Mouse (Mus musculus): ENCODE results near the gene Sema3a.
"Not testable (repeated sequence)": the region's sequence is repeated elsewhere in the genome, so short reads cannot be mapped to it uniquely, and the experiment has no call there.

Sema3a gene

GRCm38 (mm10) chr5:13529226-13529625, 404.0 kb downstream of the Sema3a start:
- DNase-seq (ENCODE audit: inconsistent age in 2 of 2, low spot score in 1 of 2): no peak

- peak; percentile 15 to 33 for DNase-seq (ENCODE audit: inconsistent age in 2 of 2, low spot score in 1 of 2)
Measured at GRCm38 (mm10) chr5:13547472-13548209, 422.4 kb downstream of the Sema3a start.

- DNase-seq (ENCODE audit: inconsistent age in 2 of 2, low spot score in 1 of 2): no peak
Measured at GRCm38 (mm10) chr5:13548210-13548554, 423.0 kb downstream of the Sema3a start.

GRCm38 (mm10) chr5:13549080-13549479, 423.9 kb downstream of the Sema3a start:
- DNase-seq (ENCODE audit: inconsistent age in 2 of 2, low spot score in 1 of 2): no peak

GRCm38 (mm10) chr5:13550953-13551352, 425.7 kb downstream of the Sema3a start:
- no peak for DNase-seq (ENCODE audit: inconsistent age in 2 of 2, low spot score in 1 of 2)

- DNase-seq (ENCODE audit: inconsistent age in 2 of 2, low spot score in 1 of 2): no peak
Measured at GRCm38 (mm10) chr5:13557257-13557656, 432.0 kb downstream of the Sema3a start.

- DNase-seq (ENCODE audit: inconsistent age in 2 of 2, low spot score in 1 of 2): no peak
Measured at GRCm38 (mm10) chr5:13573867-13574266, 448.7 kb downstream of the Sema3a start.

- no peak for DNase-seq (ENCODE audit: inconsistent age in 2 of 2, low spot score in 1 of 2)
Measured at GRCm38 (mm10) chr5:13579123-13579522, 453.9 kb downstream of the Sema3a start.

GRCm38 (mm10) chr5:13585559-13586207, 460.5 kb downstream of the Sema3a start:
- no peak for DNase-seq (ENCODE audit: inconsistent age in 2 of 2, low spot score in 1 of 2)

- DNase-seq (ENCODE audit: inconsistent age in 2 of 2, low spot score in 1 of 2): no peak
Measured at GRCm38 (mm10) chr5:13594422-13594821, 469.2 kb downstream of the Sema3a start.

GRCm38 (mm10) chr5:13611631-13612030, 486.4 kb downstream of the Sema3a start:
- no peak for DNase-seq (ENCODE audit: inconsistent age in 2 of 2, low spot score in 1 of 2)

GRCm38 (mm10) chr5:13612088-13612487, 486.9 kb downstream of the Sema3a start:
- no peak for DNase-seq (ENCODE audit: inconsistent age in 2 of 2, low spot score in 1 of 2)

- not testable (repeated sequence) for DNase-seq (ENCODE audit: inconsistent age in 2 of 2, low spot score in 1 of 2)
Measured at GRCm38 (mm10) chr5:13614575-13614974, 489.4 kb downstream of the Sema3a start.

GRCm38 (mm10) chr5:13615907-13616306, 490.7 kb downstream of the Sema3a start:
- DNase-seq (ENCODE audit: inconsistent age in 2 of 2, low spot score in 1 of 2): no peak

GRCm38 (mm10) chr5:13622578-13622977, 497.4 kb downstream of the Sema3a start:
- DNase-seq (ENCODE audit: inconsistent age in 2 of 2, low spot score in 1 of 2): no peak

GRCm38 (mm10) chr5:13624754-13625153, 499.5 kb downstream of the Sema3a start:
- no peak for DNase-seq (ENCODE audit: inconsistent age in 2 of 2, low spot score in 1 of 2)

- DNase-seq (ENCODE audit: inconsistent age in 2 of 2, low spot score in 1 of 2): no peak
Measured at GRCm38 (mm10) chr5:13626093-13626492, 500.9 kb downstream of the Sema3a start.

GRCm38 (mm10) chr5:13628606-13629311, 503.5 kb downstream of the Sema3a start:
- peak; percentile 60 to 93 for DNase-seq (ENCODE audit: inconsistent age in 2 of 2, low spot score in 1 of 2)

GRCm38 (mm10) chr5:13629916-13630315, 504.7 kb downstream of the Sema3a start:
- peak in 1 of 2 experiments; percentile 20 for DNase-seq (ENCODE audit: inconsistent age in 2 of 2, low spot score in 1 of 2)

- DNase-seq (ENCODE audit: inconsistent age in 2 of 2, low spot score in 1 of 2): no peak
Measured at GRCm38 (mm10) chr5:13630692-13631091, 505.5 kb downstream of the Sema3a start.

- DNase-seq (ENCODE audit: inconsistent age in 2 of 2, low spot score in 1 of 2): no peak
Measured at GRCm38 (mm10) chr5:13636237-13636636, 511.0 kb downstream of the Sema3a start.

Measured in adrenal gland, adult (tissue).